Mouse (Mus musculus): ENCODE results near the gene Fam104a.

GRCm38 (mm10) chr11:113725235-113726048 lies 41.5 kb upstream of the Fam104a start:
- TF ChIP-seq CTCF (IDR thresholded peaks at IDR 0.05; ENCODE audit: insufficient read depth, low read depth, low read length) (no peak), POLR2A (IDR thresholded peaks at IDR 0.05; ENCODE audit: insufficient read depth, low read depth, low read length) (no peak)

Data from olfactory bulb, adult 2 months (tissue).